Mouse (Mus musculus) megakaryocyte, embryonic 14.5 days (primary cell): Measurements from ENCODE around the gene Crygn.

Source experiments
- FLI1 ChIP-seq: IDR thresholded peaks from 2 replicates; pipeline ENCODE4 v1.6.1; 2012; ENCODE audit warnings: low read length, inconsistent platforms, mixed read lengths
- GATA1 ChIP-seq: IDR thresholded peaks from 3 replicates; pipeline ENCODE4 v1.6.1; 2012; ENCODE audit warnings: mixed read lengths, low read length, inconsistent platforms, borderline replicate concordance

GRCm38 (mm10) chr5:24792961-24793360, 35.2 kb upstream of the Crygn start:
- TF ChIP-seq GATA1 (no peak), FLI1 (no peak)
